Mouse (Mus musculus): ENCODE results near the gene Ppp1r15b.

DNA sequence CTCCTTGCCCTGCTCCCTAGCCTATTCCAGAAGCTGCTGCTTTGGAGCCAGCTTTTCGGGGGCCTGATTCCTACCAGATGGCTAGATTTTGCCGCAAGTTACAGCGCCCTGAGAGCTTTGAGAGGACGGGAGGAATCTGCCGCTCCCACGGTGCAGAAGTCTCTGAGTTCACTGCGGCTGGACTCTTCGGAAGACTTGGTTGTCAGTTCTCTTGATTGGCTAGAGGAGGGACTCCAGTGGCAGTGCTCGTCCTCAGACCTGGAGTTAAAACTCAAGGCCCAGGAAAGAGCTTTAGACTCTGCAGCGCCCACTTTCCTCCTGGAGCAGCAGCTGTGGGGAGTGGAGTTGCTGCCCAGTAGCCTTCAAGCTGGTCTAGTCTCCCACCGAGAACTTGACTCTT is 993 bp downstream of the Ppp1r15b start:
- TF ChIP-seq NELFE (IDR thresholded peaks at IDR 0.05; ENCODE audit: low read depth, low read length): no peak
- no peak for TF ChIP-seq ZNF384 (IDR thresholded peaks at IDR 0.05; ENCODE audit: low read depth, low read length)
- no peak for TF ChIP-seq IRF4 (IDR thresholded peaks at IDR 0.05; ENCODE audit: low read depth, low read length)
- no peak for TF ChIP-seq USF1 (IDR thresholded peaks at IDR 0.05; ENCODE audit: low read depth, low read length)
- TF ChIP-seq MEF2A (IDR thresholded peaks at IDR 0.05; ENCODE audit: borderline replicate concordance, low read depth, low read length): no peak
- TF ChIP-seq USF2 (conservative IDR thresholded peaks at IDR 0.05; ENCODE audit: low read depth, low read length): no peak
- TF ChIP-seq RAD21 (IDR thresholded peaks at IDR 0.05; ENCODE audit: low read depth, low read length): no peak
- no peak for TF ChIP-seq EP300 (IDR thresholded peaks at IDR 0.05; ENCODE audit: low read length)
- TF ChIP-seq CTCF (conservative IDR thresholded peaks at IDR 0.05 in 1 of 2, IDR thresholded peaks at IDR 0.05 in 1 of 2; ENCODE audit: low read depth in 2 of 2, low read length in 2 of 2): no peak

Measured in CH12.LX (cell line).